Mouse (Mus musculus) heart, postnatal 25 days (tissue): ENCODE measurements around the gene Ppil1. TPM values are rescaled to one million over a fixed set of nuclear protein-coding genes. Genes with fewer than 3 reads are reported as not detected.

ENCODE experiments used
- DNase-seq: peaks from one replicate; pipeline ENCODE4 v3.0.0; 2022; ENCODE audit warnings: low spot score
- intact Hi-C: fragments of 180-260 bp; cut with DNase I; formaldehyde crosslinking; loops from one replicate; pipeline ENCODE4 v1.15.1; 2025
- total RNA-seq, 2 experiments: library from RNA; stranded (reverse); gene quantifications; 2 replicates each; pipeline ENCODE4 v1.2.3; 2021

Ppil1 gene
- total RNA-seq, 2 experiments from 2014 or later: 29.0 to 29.6 TPM

DNA sequence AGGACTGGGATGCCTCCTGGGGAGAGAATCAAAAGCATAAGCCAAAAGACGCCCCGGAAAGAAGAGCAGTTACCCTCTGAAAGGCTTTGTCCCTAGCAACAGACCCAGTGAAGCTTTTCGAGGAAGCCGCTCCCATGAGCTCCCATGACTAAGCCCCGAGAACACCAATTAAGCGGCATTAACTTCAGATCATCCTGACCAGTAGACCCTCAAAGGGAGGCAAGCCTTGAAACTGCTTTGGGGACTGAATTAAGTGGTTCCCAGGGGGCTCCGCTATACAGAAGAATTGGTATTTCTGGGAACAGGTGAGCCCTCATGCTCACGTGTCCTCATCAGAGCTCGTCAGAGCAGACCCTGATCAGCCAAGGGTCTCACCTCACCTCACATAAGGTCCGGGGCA, 49.3 kb downstream of the Ppil1 start:
- no peak for DNase-seq
- intact Hi-C loops: no loop called here

DNA sequence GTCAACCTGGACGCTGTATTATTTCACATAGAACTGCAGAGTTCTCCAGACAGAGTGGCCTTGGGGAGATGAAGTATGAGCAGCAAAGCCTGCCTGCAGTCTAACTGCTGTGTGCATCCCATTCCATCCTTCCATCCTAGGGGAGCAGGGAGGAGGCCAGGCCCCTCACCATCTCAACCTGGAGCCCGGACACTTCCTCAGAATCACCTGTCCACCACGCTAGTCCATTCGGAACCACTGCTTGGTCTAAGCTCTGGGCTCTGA, 49.9 kb downstream of the Ppil1 start:
- intact Hi-C loops: no loop called here
- DNase-seq: no peak

DNA sequence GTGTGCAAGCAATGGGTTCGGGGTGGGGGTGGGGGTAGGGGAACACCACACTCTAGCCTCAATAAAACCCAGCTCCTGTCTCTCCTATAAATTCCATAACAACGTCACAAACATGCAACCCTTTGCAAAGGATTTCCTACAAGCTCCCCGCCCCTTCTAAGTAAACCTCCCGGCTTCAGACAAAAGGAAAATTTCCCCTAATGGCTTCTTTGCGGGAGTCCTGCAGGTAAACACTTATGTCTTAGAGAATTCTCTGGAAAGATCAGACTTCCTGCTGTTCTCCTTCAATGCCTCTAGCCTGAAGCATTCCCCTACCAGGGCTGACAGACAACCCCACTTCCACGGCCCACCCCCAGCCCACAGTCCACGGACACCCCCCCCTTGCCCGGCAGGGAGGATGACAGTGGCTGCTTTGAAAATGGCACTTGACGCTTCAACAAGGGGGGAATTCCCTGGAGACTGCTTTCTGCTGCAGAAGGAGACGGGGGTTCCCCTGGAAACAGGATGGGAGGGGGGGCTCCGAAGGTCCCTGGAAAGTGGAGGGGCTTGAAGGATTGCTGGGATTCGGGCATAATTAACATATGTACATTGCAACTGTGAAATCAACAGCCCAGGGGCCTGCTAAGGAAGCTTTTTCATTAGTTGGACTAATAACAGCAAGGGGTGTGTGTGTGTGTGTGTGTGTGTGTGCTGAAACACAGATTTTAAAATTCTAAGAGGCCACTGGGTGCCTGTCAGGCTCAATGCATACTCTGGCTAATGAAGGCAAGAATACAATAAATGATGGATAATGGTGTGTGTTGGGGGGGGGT, 50.4 kb downstream of the Ppil1 start:
- intact Hi-C loops: no loop called here
- no peak for DNase-seq

- intact Hi-C loops: no loop called here
- no peak for DNase-seq
Measured at GRCm38 (mm10) chr17:29211836-29212235, 52.1 kb downstream of the Ppil1 start.

GRCm38 (mm10) chr17:29210037-29210436, 53.9 kb downstream of the Ppil1 start:
- no peak for DNase-seq

DNA sequence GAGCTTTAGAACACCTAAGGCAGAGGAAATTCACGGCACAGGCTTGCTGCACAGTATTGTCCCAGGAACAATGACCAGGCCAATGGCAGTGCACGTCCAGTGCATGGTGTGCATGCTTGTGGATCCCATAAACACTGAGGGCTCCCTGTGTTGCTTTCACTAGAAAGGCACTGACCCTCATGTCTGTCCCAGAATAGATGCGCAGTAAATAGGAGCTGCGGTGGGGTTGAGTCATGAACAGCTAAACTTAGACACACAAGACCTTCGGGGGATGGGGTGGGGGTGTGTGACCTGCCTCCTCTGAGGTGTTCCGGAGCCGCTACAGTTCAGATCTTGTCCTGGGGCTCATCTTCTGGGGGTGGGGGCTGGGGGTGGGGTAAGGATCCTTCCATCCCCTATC, 57.9 kb downstream of the Ppil1 start:
- intact Hi-C loops: no loop called here
- no peak for DNase-seq

More at GRCm38 (mm10) chr17:29210037-29210436, 53.9 kb downstream of the Ppil1 start:
- intact Hi-C loops: no loop called here

GRCm38 (mm10) chr17:29202604-29203003, 61.4 kb downstream of the Ppil1 start:
- intact Hi-C loops: no loop called here
- no peak for DNase-seq

Other genes starting within 250 kb of the Ppil1 start
- 10 to 100 TPM; 68.9 to 75.4 TPM for gene Srsf3, start 231.6 kb downstream of the Ppil1 start, total RNA-seq
- 100 to 1,000 TPM in 1 of 2 experiments, 10 to 100 TPM in 1; 30.1 to 102 TPM for gene Cdkn1a, start 173.2 kb downstream of the Ppil1 start, total RNA-seq
- under 1 TPM; 0.13 to 0.39 TPM for gene Rab44, start 150.0 kb downstream of the Ppil1 start, total RNA-seq
- gene Cpne5, start 26.0 kb downstream of the Ppil1 start, total RNA-seq: 1 to 10 TPM; 5.1 to 5.6 TPM
- 100 to 1,000 TPM; 192 to 222 TPM for gene BC004004, start 4.6 kb upstream of the Ppil1 start, total RNA-seq
- gene Pi16, start 53.5 kb upstream of the Ppil1 start, total RNA-seq: 10 to 100 TPM; 32.6 to 45.8 TPM
- gene Mtch1, start 83.7 kb upstream of the Ppil1 start, total RNA-seq: 100 to 1,000 TPM; 220 TPM
- 1 to 10 TPM; 1.8 to 2.7 TPM for gene Fgd2, start 96.7 kb upstream of the Ppil1 start, total RNA-seq
- gene Pim1, start 226.6 kb upstream of the Ppil1 start, total RNA-seq: 10 to 100 TPM; 22.1 to 32.7 TPM